Mouse (Mus musculus) left cerebral cortex, adult 11 months (tissue): ENCODE measurements around the gene Chrng.

ENCODE experiments used
- DNase-seq: peaks from one replicate; pipeline ENCODE4 v3.0.0; 2022; ENCODE audit warnings: low spot score

The Chrng gene

DNA sequence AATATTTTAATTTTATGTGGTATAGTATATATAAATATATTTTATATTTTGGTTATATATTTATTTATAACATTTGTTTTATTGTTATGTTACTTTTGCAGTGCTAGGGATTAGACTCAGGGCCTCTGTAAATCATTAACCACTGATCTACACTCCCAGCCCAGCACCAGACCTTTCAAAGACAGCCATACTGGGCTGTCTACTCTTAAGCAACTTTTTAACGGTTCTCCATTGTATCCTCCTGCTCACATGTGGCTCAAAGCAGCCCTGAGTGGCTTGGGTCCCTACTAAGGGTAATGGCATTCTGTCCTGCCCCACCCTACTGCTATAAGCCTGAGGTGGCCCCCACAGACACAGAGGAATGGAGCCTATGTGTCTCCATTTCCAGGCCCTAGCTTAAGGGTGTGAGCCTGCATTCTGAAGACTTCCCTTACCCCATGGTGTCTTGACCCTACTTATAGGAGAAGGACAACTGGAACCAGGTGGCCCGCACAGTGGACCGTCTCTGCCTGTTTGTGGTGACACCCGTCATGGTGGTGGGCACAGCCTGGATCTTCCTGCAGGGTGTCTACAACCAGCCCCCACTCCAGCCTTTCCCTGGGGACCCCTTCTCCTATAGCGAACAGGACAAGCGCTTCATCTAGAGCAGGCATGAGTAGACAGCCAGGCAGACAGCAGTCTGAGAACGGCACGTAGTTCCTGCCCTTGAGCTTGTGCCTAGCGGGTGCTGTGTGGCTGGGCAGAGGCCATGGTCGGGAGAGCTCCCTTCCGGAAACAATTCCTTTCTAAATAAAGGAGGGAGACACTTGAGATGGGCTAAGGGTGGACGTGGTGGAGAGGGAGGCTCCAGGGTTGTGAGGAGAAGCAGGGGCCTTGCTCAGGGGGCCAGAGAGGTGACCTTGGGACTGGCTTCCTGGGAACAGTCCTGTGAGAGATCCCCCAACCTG lies 6.1 kb upstream of the Chrng start:
- no peak for DNase-seq

DNA sequence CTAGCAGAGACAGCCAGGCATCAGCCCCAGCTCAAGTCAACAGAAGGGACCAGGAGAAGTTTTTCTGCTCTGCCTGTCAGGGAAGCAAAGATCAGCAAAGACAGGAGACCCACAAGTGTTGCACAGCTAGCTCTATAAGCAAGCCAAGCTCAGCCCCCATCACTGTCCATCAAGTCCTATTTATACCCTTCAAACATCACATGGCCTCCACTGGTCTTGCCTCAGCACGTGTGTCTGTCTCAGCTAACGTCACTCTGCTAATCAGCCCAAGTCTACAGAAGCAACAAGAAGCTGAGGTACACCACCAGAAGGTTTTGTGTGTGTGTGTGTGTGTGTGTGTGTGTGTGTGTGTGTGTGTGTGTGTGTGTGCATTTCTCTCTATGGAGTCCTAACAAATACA lies 3.6 kb upstream of the Chrng start:
- DNase-seq: no peak

DNA sequence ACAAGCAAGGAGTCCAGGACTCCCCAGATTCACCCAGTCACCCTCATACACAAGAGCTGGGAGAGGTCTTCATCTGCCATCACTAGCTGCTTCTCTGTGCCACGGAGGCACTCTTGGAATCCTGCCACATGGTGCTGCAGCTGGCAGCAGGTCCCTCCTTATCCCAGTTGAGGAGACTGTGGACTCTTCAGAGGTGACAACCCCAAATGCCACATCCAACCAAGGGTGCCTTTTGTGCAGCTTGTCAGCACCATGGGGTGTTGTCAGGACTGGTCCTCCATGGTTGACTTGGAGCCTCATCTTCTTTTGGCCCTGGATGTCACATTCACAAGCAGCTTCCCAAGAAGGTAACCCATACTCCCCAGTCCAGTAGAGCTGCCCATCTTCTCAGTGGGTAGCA lies 2.6 kb upstream of the Chrng start:
- no peak for DNase-seq

DNA sequence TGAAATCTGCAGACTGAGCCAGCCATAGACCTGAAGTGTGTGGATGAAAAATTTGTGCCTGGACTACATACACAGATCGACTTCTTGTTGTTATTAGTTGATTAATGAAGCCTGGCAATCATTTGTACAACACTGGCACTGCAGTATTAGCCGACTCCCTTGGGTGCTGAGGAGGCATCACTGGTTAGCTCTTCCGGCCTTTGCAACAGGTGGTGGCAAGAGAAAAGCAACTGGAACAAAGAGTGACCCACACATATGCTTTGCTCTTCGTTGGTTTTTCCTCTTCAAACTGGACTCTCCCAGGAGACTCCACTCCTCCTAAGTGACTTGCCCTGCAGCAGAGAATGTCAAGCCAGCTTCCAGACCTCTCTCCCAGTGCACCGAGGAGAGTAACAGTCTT lies 678 bp upstream of the Chrng start:
- DNase-seq: no peak

DNA sequence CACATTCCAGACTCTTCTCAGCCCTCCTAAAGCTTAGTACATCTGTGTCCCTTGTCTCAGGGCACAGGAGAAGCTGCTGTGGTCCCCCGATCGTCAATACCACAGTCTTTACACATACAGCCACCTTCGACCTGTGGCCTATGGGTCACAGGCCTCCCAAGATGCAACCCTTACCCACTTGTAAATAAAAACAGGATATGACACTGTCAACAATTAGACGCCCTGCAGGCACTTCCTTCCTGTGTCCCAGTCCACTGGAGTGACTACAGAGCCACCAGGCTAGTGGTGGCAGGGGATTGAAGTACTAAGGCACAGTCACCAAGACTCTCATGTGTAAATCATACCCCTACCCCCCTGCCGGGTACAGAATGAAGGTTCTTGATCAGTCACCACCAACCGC lies 581 bp downstream of the Chrng start:
- DNase-seq: no peak

DNA sequence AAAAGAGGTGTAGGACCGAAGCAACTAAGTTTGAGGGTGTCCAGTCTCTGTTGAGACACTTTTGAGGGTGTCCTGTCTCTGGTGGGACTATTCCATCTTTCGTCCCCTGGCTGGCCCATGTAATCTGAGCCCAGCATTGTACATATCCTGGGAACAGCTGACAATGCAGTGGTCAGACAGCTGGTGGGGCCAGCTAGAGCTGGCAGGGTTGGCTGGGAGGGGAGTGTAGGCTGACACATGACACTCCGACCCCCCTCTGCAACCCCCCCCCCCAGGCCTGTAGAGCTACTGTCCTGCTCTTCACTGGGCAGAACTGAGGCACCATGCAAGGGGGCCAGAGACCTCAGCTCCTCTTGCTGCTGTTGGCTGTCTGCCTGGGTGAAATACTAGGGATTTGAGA lies 1.0 kb downstream of the Chrng start:
- DNase-seq: no peak

DNA sequence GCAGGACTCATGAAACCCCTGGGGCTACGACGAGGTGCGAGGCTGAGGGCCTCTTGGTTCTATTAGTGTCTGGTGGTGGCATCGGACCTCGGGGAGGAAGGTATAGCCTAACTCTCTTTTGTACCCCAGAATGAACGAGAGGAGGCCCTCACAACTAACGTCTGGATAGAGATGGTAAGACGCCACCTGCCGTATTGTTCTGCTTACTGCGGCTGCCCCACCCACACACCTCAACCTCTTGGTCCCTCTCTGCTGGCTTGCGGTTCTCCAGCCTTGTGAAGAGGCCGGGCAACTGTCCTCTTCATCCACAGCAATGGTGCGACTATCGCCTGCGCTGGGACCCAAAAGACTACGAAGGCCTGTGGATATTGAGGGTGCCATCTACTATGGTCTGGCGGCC lies 1.9 kb downstream of the Chrng start:
- DNase-seq: no peak

DNA sequence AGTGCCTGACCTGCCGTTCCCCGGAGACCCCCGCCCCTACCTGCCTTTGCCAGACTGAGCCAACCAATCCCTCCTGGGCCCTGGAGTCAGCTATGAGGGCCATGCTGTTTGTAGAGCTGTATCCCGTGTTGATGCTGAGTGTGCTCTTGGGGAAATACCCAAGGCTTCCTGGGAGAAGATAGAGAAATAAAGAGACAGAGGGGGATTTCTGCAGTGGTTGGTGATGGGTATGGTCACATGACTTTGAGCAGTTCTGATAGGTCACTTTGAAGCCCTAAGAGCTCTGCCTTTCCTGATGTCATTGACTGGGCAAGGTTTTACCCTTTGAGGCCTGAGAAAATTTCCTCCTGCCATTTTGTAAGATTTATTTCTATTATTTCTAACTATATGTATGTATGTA lies 7.0 kb downstream of the Chrng start:
- no peak for DNase-seq

DNA sequence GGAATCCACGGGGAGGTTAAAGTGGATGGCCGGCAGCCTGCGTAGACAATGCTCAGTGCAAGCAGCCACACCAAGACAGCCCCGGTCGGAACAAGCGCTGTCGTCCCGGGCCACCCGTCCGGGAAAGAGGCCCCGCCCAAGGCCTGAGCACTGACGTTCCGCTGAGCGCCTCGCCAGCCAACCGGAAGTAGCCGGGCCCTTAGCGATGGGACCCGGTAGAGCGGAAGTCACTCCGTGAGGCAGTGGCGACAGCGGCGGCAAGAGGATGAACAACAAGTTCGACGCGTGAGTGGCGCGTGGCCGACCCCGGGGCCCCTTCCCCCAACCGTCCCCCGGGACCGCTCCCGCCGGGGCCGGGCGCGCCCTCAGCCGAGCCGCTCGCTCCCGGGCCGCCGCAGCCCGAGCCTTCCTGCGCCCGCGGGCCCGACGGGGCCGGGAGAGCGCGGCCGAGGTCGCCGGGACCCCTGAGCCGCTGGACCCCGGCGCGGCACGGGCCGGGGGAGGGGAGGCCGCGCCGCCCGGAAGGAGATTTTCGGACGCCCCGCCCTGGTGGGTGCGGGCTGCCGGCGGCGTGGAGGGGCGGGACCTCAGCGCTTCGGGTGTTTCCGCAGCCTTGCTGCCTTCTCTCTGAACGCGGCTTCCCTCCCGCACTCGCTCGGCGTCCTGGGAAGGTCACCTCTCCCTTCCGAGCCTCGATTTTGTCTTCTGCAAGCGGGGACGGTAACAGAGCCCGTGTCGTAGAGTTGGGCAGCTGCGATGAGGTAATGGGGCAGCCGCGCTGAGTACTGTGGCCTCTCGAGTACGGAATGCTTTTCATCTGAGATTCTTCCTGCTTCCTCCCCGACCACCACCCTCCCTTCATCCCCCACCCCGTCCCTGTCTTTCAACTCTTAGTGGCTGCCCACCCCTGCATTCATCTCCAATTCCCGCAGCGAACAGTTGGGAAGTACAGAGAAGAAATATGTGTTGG lies 9.6 kb downstream of the Chrng start, which contains the start of gene Eif4e2:
Gene Eif4e2, plus strand, starts transcription at position 180 of the 970 bp plus-strand sequence.
- DNase-seq: peak; percentile 84

DNA sequence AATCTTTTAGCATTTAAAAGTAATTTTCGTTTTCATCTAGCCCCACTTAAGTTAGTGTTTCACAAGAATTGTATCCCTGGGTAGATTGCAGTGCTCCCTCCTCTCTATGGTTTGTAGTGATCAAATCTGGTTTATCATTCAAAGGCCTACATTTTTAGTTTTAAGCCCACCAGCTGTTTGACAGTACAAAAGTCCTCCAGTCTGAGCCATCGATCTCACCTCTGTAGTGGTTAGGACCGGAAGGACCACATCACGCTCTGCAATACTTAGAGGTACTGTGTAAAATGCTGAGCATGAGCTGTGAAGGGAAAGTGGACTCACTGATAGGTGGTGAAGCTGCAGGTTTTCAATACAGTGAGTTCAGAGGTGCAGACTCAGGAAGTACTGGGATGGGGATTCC lies 10.3 kb downstream of the Chrng start:
- no peak for DNase-seq

DNA sequence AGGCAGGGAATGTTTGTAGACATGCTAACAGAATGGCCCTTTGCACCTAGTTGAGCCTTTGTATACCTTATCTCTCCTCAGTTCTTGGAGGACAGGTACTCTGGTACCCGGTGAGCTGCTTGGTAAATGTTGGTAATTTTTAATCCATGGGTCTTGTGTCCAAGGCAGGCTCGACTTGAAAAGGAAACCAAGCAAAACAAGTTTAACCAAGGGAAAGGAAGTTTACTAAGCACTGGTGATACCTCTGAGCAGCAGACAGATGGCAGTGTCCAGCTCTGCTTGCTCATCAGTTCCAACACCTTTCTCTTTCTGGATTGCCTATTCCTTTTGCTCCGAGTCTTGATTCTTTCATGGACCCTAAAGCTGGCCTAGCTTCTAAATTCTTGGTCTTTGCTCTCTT lies 13.5 kb downstream of the Chrng start:
- no peak for DNase-seq

DNA sequence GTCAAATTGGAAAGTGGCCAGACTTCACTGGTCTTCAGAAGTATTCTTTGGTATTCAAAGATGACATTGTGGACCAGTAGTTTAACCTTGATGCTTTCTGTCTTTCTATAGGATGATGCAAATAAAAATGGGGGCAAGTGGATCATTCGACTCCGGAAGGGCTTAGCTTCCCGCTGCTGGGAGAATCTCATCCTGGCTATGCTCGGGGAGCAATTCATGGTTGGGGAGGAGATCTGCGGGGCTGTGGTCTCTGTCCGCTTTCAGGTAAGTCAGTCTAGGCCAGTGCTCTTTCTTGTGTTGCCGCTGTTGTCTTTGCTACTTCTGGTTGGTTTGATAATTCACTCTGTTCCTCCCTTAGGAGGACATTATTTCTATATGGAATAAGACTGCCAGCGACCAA lies 21.3 kb downstream of the Chrng start:
- DNase-seq: no peak

DNA sequence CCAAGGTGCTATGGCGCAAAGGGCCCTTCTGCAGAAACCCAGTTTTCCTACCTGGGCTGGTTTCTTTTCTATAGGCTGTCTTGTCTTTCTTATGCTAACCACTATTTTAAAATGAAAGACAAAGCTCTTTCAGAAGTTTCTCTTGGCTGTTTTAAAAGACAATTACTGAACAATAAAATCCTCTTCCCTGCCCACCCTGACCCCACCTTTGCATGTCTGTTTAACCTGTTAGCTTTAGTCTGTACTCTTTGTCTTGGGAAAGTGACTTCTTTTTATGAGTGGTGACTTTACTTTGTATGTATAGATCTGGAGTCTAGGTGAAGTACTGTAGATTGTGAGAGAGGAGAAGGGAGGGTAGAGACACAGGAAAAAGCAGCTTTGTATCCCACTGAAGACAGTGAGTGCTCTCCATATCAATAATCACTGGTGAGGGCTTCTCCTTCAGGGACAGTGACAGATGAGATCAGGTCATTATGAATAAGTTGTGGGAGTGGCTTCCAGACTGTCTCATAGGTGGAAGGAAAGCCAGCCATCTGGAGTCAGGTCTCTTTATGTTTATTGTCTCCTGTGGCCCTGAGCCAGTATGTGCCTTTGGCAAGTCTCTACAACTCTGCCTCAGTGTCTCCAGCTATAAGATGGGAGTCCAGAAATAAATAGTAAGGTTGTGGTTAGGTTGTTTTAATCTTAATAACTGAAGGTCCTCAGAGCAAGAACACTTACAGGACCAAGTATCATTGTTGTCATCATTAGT lies 22.1 kb downstream of the Chrng start:
- no peak for DNase-seq

DNA sequence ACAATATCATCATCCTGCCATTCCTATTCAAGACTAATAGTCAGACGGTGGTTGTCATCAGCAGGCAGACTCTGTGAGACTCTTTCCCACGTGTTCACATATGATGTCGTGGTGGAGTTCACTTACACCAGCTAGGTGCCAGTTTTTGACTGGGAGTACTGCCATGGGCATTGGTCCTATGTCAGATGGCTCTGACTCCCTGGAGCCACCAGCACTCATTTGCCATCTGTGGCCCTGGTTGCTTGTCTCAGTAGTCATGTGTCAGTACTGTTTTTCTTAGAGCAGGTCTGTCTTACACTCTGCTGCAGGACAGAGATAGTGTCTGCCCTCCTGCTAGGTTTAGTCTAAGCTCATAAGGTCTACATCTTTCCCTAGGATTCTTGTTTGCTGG lies 22.7 kb downstream of the Chrng start:
- DNase-seq: no peak

DNA sequence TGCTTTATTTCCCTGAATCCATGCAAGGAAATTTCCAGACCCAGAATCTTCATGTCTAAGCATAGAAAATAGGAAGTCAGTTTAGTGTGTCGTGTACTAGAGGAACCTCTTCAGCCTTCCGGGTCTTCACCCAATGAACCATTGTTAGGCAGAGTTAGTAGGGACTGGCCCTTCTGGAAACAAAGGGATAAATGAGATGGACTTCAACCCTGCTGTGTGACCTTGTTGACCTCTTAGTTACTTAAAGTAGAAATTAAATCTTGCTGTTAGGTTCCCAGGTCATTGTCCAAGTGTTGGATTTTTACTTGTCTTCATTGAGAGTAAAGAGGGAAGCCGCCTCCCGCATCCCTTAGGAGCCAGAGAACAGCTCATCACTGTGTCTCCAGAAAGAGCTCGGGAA lies 26.1 kb downstream of the Chrng start:
- DNase-seq: no peak

DNA sequence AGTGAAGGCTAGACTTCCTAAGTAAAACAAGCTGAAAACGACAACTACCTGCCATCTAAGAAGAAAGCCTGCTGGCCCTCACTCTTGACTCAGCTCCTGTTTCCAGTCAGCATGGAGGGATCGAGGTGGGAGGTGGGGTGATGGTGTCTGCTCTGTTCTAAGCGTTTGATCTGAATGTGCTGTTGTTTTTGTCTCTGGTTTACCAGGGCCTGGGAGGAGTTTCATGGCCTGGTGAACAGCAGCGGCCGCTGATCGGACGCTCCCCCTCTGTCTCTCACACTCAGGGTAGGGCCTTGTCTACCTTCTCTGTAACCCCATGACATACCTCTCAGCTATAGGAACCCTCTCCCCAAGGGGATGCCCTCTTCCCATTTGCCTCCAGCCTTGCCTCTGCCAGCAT lies 27.7 kb downstream of the Chrng start:
- DNase-seq: no peak

DNA sequence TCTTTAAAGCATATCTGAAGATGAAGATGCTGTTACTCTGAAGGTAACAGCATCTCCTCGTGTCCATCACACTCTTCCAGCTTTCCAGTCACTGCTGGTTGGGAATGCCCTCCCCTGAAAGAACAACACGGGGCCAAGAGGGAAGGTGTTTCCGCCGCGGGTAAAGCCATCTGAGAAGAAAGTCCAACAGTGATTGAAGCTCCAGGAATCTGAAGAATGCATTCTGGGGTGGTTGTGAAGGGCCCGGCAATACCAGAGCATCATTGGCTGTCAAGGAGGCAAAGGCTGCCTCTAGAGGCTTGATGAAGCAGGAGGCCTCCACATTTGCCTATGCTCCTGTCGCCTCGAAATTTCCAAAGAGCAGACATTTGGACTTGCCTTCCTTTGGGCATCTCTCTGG lies 34.6 kb downstream of the Chrng start:
- DNase-seq: no peak

DNA sequence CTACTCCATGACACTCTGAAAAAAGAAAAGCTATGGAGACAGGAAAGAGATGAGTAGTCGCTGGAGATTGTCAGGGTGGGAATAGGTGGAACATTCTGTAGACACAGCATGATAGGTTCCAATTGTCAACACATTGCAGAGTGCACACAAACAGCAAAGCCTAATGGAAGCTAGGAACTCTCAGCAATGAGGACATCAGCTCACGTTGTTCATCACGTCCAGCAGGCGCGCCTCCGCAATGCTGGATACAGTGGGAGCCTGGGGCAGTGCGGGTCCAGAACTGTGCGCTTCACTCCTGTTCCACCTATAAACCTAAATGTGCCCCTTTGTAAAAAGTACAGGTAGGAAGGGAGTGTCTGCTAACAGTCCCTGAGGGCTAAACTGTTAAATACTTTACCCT lies 38.6 kb downstream of the Chrng start:
- no peak for DNase-seq

DNA sequence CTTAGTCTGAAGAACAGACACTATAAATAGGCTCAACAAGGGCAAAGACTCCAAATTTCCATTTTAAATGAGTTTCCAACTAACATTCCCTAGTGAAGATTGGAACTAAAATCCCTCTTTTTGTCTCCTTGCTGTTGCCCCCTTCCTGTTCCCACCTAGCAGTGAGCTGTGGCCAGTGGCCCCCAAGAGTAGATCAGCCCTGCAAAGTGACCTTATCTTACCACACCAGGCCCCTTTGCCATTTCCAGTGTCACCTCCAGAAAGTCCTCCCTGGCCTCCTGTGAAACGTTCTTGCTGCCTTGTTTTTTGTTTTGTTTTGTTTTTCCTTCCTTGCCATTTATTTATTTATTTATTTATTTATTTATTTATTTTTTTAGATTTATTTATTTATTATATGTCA lies 41.0 kb downstream of the Chrng start:
- no peak for DNase-seq

DNA sequence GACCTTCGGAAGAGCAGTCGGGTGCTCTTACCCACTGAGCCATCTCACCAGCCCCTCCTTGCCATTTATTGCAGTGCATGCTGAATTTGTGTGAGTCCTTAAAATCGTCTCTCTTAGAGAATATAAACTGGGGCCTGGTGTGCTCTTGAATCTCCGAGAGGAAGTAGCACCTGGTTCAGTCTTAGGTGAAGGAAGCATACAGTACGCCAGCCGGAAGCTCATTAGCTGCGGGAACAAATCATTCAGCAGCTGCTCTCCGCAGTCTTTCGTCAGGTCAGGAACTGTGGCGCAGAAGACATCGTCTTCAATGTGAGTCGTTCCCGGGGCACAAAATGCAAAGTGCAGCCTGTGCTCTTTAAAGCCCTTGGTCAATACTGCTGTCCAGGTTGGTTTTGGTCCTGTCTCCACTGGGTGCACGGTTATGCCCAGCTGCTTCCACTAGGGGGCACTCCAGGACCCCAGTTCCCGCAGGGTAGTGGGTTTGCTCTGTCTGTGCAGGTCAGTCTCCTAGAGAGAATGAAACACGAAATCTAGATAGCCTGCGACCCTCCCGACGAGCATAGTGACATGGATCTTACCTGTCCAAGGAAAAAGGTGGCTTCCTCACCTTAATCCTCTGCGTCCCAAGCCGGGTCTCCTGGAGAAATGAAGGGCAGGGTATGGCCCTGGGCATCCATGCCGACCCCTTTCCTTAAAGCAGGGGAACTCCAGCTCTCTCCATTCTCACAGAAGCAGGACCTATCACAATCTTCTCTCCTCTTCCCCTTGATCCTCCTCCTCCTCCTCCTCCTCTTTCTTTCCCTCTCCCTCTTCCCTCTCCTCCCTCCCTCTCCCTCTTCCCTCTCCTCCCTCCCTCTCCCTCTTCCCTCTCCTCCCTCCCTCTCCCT lies 41.7 kb downstream of the Chrng start:
- peak; percentile 62 for DNase-seq

DNA sequence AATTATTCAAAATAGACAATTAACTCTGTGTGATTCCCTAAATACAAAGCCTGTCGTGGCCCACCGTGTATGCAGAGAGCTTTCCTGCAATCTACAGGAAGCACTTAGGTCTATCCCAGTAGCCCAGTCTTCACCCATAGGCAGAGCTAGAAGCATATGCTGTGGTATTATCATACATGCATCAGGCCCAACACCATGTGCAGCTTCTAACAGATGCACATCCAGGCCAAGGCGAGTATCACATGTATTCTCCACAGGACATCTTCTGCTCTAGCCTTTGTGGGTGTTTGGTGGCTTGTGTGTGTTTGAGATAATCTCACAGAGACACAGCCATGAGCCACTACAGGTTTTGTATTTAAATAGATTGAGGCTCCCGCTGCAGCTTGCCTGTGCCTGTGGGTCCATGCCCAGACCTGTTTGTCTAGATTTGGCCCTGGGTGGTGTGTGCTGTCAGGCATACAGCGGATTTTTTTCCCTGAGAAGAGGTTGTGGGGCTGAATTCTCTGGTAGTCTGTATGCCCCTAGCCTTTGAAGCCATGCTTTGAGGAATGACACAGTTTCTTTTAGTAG lies 47.7 kb downstream of the Chrng start:
- no peak for DNase-seq
